Mouse (Mus musculus) granulocyte monocyte progenitor cell, adult 5-6 weeks (primary cell): ENCODE results near the gene Hes1. TPM values are rescaled to one million over a fixed set of nuclear protein-coding genes. Genes with fewer than 3 reads are reported as not detected.

Source experiments
- ATAC-seq: replicated peaks from 2 replicates; pipeline ENCODE4 v1.8.0; 2016; ENCODE audit warnings: mild to moderate bottlenecking, moderate TSS enrichment, inconsistent platforms; ENCODE audit not compliant: poor library complexity, severe bottlenecking
- total RNA-seq, 2 experiments: library from RNA; stranded (forward) in 1 of 2; stranded (reverse) in 1 of 2; fragments of 200-712, 200-1000 nt in 1 of 2; fragments of >200 nt in 1 of 2; fragmentation: Nextera tagmentation in 1 of 2; gene quantifications; 2 replicates each; pipeline ENCODE4 v1.2.3; 2014 to 2017

The Hes1 gene
- total RNA-seq, 2 experiments from 2014 or later: not detected

DNA sequence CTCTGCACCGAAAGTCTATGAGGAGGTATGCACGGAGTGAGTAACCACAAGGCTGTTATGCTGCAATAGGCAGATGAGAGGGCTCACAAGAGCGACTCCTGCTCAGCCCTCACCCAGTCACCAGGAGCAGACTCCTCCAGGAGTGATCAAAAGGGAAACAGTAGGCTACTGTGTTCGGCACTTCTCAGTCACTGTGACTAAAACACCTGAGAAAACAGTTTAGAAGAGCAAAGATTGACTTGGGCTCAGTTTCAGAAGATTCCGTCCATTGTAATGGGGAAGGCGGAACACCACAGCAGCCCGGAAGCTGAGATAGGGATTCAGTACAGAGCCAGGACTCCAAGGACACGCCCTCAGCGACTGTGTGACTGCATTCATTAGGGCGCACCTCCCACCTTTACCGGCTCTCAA is 16.8 kb upstream of the Hes1 start:
- ATAC-seq: peak; percentile 80

DNA sequence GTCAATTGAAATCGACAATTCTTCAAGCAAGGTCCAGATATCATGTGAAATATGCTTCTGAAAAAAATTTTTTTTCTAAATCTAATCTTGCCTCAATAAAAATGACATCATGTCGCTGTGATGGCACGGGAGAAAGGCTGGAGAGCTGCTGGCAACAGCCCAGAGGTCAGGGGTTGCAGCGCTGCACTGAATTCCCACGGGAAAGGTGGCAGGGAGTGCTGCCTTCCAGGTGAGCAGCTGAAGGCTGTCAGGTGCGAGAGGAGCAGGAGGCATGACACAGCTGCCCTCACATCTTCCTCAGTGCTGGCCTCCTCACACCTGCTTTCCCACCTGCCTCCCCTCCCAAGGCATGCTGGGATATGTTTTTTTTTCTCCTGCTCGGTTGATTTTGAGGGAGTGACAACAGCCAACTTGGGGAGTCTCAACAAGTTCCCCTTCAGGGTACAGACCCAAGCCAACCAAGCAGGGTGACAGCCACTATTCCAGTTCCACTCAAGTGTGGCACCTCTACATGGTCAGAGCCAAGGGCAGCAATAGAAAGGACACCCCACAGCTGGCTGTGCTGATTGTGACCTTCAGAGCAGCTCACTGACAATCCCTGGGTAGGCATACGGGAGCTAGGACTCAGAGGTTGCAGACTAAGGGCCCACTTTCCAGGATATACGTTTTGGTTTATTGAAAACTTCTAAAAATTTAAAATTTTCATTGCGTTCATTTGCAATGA is 13.3 kb upstream of the Hes1 start:
- ATAC-seq: no peak

DNA sequence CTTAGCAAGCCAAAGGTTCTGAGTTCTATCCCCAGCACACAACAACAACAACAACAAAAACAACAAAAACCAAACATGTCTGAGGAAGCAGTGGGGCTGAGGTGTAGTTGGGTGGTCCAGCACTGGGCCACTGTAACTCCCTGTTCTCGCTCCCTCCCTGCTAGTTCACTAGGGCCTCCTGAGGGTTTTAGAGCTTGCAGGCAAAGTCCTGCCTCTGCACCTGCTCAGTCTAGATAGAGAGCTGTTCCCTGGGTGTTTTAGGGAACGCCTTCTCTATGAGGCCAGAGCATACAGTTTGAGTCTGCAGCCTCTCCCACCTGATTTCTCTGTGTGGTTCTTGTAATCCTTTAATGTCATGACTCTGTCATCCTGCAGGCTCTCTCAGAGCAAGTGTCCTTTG is 11.9 kb upstream of the Hes1 start:
- ATAC-seq: no peak

DNA sequence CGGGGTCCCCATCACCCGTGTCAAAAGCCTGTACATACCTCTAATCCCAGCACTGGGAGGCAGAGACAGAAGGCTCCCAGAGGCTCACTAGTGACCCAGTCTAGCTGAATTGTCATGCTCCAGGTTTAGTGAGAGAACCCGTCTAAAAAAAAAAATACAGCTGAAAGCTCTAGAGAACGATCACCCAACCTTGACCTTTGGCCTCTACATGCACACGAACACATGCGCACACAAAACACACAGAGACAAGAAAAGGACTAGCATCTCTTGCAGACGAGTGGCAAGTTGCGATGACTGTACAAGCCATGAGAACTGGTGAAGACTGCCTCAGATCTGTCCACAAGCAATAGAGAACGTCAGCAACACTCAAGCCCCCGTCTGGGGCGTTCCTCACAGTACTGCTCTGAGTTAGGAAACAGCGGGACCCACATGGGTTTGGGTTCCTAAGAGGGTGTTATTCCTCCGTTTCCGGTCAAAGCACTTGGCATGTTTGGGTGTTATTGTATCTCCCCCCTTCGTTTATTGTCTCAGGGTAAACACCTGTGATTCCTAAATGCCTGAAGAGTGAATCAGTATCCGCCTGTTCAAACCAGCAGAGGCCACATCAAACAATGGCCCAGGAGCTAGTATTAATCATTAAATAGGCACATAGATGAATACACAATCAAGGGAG is 11.2 kb upstream of the Hes1 start:
- no peak for ATAC-seq

DNA sequence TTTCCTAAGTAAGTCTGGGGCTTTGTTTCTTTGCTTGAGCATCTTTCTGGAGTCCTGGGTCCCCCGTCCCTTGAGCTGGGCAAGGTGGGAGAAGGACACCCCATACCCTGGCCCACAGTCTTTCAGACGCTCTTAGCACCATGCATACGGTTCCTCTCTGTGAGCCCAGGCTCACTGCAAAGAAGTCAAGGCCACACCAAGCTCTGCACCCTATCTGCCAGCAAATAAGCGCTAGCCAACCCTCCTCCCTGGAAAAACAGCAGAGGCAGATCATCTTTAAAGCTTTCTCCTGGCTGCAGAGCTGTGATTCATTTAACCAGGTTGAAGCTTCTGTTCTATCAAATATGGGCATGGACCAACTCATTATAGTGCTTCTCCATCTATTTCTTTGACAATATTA is 9.6 kb upstream of the Hes1 start:
- ATAC-seq: no peak

DNA sequence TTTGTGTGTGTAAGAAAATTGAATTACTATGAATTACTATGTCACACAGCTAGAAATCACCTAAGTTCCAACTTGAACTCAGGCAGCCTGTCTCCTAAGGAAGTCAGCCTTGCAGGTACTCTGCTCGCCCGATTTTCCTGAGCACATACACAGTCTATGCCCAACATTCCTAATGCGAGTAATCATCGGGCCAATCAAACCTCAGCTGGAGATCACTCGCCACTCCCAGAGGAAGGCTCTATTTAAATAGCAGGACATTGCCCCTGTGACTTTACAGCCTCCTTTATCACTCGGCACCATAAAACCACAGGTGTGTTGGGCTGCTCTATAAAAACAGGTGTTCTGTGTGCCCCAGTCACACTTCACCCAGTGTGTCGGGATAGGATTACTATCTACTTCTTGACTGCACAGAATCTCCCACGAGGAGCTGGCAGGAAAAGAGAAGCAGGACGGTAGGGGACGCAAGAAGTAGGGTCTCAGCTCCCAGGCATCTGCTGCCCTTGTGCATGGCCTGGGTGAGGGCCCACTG is 8.8 kb upstream of the Hes1 start:
- ATAC-seq: no peak

DNA sequence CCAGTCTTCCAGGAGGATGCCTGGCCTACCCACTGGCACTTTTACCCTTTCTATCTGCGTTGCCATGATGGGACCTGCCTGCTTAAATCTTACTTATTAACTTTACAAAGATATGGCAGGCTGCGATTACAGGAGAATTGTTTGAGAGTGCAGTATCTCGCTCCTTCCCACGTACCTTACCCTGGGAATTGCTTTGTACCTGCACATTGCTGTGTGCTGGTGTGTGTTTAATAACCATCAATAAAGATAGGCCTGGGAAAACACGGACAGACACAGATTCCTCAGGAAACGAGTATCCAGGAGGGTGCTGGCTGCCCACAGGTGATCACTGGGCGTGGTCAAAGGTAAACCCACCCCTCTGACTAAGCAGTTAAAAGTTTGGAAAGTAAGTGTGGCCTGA is 8.3 kb upstream of the Hes1 start:
- no peak for ATAC-seq

DNA sequence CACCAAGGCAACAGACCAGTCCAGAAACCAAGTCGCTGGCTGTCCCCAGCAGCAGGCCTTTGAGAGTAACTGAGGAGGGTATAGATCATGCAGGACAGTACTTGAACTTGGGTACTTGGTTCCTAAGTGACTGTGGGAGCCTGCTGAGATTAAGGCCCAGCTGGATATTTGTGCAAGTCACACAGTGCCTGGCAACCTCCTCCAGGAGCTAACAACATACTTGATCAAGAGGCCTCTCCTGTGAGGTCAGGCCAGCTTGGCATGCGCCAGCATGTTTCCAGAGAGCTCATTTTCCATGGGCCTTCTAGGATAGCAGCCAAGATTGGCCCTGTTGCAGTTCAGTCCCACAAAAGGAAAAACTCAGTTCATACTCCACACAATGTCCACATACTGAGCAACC is 7.3 kb upstream of the Hes1 start:
- ATAC-seq: no peak

DNA sequence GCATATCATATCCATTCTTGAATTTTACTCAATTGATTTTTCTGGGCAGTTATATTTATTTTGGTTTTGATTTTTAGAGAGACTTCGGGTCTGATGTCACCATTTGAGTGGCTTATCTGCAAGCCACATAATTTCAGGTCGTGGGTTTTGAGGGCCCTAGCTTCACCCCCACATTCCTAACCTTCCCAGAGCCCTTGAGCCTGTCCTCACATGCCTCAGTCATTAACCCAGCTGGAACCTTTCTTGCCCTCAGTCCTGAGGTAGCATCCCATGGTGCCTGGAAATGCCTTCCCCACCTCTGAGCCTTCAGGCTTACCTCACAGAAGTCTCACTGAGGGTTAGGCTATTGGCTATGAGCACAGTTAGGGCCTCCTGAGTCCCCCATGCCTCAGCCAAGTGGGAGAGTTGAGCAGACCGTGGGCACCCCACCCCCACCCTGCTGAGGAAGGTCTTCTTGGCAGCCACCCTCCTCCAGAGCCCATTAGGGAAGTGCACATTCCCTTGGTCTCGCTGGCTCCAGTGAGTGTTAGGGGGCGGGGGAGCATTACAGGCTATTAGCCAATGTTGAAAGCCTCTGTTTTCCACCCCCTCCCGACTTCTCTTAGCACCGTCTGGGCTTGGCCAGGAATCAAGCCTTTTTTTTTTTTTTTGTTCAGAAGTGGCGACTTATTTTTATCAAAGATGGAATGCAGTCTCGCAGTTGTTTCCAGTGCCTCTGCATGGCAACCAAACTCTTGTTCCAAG is 5.0 kb upstream of the Hes1 start:
- ATAC-seq: peak; percentile 74

DNA sequence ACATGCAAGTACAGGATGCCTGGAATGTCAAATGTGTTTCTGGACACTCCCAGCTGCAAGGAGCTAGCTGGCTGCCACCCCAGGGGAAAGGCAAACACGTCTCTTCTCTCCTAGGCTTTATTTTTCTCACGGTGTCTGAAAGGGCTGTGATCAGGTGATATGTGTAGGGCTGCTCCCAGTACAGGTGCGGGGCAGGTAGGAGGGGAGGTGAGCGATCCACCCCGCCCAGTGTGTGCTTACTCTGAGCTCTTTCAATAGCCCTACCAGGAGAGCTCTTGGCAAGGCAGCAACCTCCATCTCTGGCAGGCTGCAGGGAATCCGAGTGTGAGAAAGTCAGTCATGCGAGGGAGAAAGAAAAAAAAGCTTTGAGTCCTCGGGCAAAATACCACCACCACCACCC is 3.8 kb upstream of the Hes1 start:
- ATAC-seq: no peak

DNA sequence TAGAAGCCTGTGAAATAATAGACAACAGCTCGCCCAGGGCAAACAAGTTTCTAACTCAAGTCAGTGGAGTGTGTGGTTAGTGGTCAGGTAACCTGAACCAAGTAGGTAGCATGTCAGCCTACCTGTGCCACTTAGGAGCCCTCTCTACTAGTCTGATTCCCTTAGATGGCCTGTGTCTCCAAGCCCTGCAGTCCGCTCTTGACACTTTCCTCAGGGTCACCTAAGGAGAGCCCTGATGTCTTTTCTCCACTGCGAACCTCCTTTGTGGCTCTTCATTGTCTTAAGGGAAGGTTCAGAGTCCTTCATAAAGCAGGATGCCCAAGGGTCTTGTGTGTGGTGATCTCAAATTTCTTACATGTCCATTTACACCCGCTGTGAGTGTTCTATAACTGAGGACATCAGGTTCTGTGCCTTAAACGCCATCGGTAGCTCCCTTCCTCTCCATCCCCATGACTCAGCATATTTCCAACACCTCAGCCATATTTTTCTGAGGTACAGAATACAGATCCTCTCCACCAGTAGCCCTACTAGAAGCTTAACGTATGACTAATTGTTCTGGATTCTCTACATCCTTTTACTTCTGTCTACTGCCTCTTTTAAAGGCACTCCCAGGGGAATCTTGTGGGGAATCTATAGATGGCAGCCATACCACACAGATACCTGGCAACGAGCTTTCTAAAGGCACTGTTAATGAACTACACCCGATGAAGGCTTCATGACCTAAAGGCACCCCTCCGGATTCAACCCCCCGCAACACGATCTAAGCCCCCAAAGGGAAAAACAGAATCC is 1.7 kb upstream of the Hes1 start:
- ATAC-seq: no peak

DNA sequence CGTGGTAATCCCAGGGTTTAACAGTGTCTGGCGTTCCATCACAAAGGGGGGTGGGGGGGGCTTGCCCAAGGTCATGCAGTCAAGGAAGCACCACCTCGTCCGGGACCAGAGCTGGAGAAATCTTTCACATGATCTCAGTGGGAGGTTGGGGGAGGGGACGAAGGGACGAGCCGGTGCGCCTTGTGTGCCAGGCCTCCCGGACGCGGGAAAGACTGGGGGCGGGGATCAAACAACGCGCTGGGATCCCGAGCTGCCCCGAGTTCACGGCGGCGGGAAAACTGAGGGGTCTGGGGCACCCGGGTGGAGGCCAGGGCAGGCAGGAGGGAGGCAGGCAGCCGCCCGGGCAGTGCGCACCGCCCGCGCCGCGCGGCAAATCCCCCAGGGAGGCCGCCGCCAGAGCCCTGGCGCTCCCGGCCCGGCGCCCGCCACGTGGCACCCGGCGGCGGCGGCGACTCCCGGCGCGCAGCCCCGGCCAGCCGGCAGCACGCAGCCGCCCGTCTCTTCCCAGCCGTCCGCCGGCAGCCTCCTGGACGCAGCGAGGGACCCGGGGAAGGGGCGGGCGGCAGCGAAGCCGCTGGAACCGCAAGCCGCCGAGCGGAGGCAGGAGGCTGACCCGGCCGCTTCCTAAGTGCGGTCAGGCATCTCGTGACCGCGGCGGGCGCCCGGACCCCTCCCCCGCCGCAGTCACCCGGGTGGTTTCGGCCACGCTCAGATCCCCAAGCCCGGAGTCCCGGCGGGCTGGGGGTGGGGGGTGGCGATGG is 883 bp upstream of the Hes1 start:
- peak; percentile 25 for ATAC-seq

DNA sequence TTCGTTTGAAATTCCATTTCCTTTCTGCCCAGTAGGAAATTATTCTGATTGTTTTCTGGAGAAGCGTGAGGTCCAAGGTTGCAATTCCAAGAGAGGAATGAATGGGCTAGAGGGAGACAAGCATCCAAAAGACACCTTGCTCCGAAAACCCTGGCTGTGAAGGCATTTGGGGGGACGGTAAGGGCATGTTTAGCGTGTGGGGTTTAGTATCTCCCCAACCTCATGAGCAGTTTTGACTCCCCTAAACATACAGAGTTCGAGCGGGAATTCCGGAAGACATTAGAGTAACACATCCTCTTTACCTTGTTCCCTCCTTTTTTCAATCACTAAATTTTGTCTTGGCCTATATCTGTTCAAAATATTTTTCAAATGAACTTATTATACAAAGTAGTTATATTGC is 429 bp downstream of the Hes1 start:
- no peak for ATAC-seq

DNA sequence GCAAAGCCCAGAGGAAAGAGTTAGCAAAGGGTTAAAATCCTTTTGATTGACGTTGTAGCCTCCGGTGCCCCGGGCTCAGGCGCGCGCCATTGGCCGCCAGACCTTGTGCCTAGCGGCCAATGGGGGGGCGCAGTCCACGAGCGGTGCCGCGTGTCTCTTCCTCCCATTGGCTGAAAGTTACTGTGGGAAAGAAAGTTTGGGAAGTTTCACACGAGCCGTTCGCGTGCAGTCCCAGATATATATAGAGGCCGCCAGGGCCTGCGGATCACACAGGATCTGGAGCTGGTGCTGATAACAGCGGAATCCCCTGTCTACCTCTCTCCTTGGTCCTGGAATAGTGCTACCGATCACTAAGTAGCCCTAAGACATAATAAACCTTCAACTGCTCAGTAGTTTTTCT is 893 bp downstream of the Hes1 start:
- ATAC-seq: peak; percentile 36

DNA sequence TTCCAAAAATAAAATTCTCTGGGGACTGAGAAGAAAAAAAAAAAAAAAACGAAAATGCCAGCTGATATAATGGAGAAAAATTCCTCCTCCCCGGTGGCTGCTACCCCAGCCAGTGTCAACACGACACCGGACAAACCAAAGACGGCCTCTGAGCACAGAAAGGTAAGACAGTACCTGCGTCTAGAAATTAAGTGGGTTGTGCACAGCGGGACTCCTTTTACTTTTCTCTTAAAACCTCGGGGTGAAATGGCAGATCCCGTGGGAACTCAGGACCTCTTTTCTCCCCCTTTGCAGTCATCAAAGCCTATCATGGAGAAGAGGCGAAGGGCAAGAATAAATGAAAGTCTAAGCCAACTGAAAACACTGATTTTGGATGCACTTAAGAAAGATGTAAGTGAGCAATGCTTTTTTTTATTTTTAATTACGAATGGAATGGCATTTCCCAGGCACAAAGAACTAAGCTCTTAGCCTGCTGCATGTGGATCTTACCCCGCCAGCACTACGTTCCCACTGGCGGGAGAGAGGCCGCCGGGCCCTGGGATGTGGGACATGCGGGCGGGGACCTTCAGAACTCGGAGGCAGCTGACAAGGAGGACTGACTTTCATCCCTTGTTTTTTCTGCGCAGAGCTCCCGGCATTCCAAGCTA is 1.5 kb downstream of the Hes1 start:
- no peak for ATAC-seq

DNA sequence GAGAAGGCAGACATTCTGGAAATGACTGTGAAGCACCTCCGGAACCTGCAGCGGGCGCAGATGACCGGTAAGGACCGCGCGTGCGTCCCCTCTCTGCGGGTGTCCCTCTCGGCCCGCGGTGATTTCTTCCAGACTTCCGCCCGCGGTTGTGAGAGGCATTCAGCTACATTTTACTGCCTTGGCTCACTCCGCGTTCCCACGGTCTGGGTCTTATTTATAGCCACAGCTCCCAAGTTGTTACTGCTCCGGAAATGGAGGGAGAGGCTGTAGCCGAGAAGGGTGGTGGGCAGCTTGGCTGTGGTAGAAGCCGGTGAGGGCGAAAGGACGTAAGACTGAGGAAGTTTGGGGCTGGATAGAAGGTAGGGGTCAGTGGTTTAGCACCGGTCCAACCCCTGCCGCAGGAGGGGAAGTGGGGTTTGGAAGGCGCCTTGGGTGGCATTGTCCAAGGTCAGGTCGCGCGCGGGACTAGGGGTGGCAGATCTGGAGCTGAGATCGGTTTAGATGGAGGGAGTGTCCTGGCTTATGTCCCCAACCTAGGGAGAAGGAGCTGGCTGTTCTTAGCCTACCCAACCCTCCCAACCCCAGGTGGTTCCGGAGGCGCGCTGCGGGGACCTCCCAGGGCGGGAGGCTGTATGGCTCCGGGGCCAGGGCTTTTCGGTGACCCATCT is 2.1 kb downstream of the Hes1 start:
- peak; percentile 26 for ATAC-seq

DNA sequence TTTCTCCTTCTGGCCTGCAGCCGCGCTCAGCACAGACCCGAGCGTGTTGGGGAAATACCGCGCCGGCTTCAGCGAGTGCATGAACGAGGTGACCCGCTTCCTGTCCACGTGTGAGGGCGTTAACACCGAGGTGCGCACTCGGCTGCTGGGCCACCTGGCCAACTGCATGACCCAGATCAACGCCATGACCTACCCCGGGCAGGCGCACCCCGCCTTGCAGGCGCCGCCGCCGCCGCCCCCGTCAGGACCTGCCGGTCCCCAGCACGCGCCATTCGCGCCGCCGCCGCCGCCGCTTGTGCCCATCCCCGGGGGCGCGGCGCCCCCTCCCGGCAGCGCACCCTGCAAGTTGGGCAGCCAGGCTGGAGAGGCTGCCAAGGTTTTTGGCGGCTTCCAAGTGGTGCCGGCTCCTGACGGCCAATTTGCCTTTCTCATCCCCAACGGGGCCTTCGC is 2.7 kb downstream of the Hes1 start:
- ATAC-seq: peak; percentile 36
